Mouse (Mus musculus) heart, postnatal 0 days (tissue): ENCODE results near the gene Myo18b. TPM values are rescaled to one million over a fixed set of nuclear protein-coding genes. Genes with fewer than 3 reads are reported as not detected.
A peak's percentile ranks its signal among the peaks of the same experiment; 100 is the strongest.

Experiments
- ATAC-seq: fragments of 200-750 bp; cut with Nextera tagmentation; 2 replicates; pipeline ENCODE4 v1.8.0; 2017; ENCODE audit warnings: low read depth, moderate number of reproducible peaks, moderate library complexity; ENCODE audit not compliant: insufficient read depth
- DNase-seq: peaks from one replicate; pipeline ENCODE4 v3.0.0-alpha.2; 2016; ENCODE audit warnings: low spot score
- H3K27ac ChIP-seq: fragments of 300-500 bp; sonication (generic); 2 replicates; pipeline ENCODE4 v1.5.1; 2014; ENCODE audit warnings: low read depth, mild to moderate bottlenecking
- H3K27me3 ChIP-seq: fragments of 300-500 bp; sonication (generic); 2 replicates; pipeline ENCODE4 v1.6.1; 2014; ENCODE audit warnings: low read length, mixed read lengths; ENCODE audit not compliant: control insufficient read depth, insufficient read depth
- H3K36me3 ChIP-seq: fragments of 300-500 bp; sonication (generic); replicated peaks from 2 replicates; pipeline ENCODE4 v1.6.1; 2014; ENCODE audit warnings: low read length, mixed read lengths; ENCODE audit not compliant: control insufficient read depth, insufficient read depth
- H3K4me1 ChIP-seq: fragments of 300-500 bp; sonication (generic); 2 replicates; pipeline ENCODE4 v1.6.1; 2014; ENCODE audit warnings: antibody characterized with exemption; ENCODE audit not compliant: control insufficient read depth, insufficient read depth
- H3K4me2 ChIP-seq: fragments of 300-500 bp; sonication (generic); 2 replicates; pipeline ENCODE4 v1.6.1; 2014; ENCODE audit warnings: low read depth, mild to moderate bottlenecking, low read length, moderate library complexity
- H3K4me3 ChIP-seq: fragments of 300-500 bp; sonication (generic); 2 replicates; pipeline ENCODE4 v1.5.1; 2014; ENCODE audit warnings: low read depth, low read length
- H3K9ac ChIP-seq: fragments of 300-500 bp; sonication (generic); replicated peaks from 2 replicates; pipeline ENCODE4 v1.6.1; 2014; ENCODE audit warnings: low read depth, low read length, mixed read lengths
- H3K9me3 ChIP-seq: fragments of 300-500 bp; sonication (generic); replicated peaks from 2 replicates; pipeline ENCODE4 v1.6.1; 2016; ENCODE audit warnings: low read length; ENCODE audit not compliant: control insufficient read depth
- CTCF ChIP-seq: IDR thresholded peaks from 2 replicates; pipeline ENCODE4 v1.5.1; 2016; ENCODE audit warnings: antibody characterized with exemption, control low read depth, low read depth
- EP300 ChIP-seq: IDR thresholded peaks from 2 replicates; pipeline ENCODE4 v1.6.1; 2016; ENCODE audit warnings: antibody characterized with exemption, low read depth
- WGBS: fragments of 180-500 bp; shearing (Covaris S2); extraction: QIAGEN DNeasy Blood & Tissue Kit; methylation state at CpG from one replicate; pipeline ENCODE4 v1.1.7; 2014; 5-methylcytosine and 5-hydroxymethylcytosine counted together
- polyA plus RNA-seq: library from polyadenylated mRNA; unstranded; fragments of >200 nt; fragmentation: Nextera tagmentation; extraction: Ambion mirVana; gene quantifications from 2 replicates; pipeline ENCODE4 v1.2.1, GENCODE M21; 2015
- total RNA-seq: library from RNA; depleted of rRNA; stranded (reverse); fragments of >200 nt; gene quantifications from 2 replicates; pipeline ENCODE4 v1.2.3, GENCODE M21; 2014; ENCODE audit warnings: low replicate concordance

Myo18b gene
- total and polyA plus RNA-seq, 2 experiments from 2014 or later, result 26.5 to 110 TPM

DNA sequence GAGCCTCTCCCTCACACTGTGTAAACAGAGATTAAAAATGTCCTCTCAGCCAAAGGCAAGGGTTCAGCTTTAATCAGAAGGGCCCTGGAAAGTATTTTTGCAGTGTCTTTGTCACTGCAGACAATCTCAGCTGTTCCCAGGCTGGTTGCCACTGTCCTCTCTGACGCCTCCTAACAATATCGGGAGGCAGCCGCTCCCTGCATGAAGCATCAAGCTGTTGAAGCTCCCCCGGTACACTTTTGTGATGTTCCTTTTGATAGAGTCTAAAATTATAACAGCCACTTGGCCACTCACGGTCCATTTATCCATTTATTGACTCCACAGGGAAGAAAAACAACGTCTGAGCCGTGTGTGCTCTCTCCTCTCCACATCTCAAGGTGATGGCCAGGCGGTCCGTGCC is 153.0 kb downstream of the Myo18b start:
- ATAC-seq, result no peak
- Histone ChIP-seq H3K36me3 (peaks cover 34% of the 10 kb centered on the region), H3K4me1 (no peaks in the 10 kb centered on the region), H3K27me3 (no peaks in the 10 kb centered on the region), H3K27ac (no peak overlapping the region), H3K9ac (no peak overlapping the region), H3K4me2 (no peak overlapping the region), H3K4me3 (no peak overlapping the region), H3K9me3 (no peaks in the 10 kb centered on the region)
- TF ChIP-seq CTCF (no peak), EP300 (no peak)
- DNase-seq, result no peak
- WGBS, result 57% methylated on average over 9 of the region's 9 CpGs

DNA sequence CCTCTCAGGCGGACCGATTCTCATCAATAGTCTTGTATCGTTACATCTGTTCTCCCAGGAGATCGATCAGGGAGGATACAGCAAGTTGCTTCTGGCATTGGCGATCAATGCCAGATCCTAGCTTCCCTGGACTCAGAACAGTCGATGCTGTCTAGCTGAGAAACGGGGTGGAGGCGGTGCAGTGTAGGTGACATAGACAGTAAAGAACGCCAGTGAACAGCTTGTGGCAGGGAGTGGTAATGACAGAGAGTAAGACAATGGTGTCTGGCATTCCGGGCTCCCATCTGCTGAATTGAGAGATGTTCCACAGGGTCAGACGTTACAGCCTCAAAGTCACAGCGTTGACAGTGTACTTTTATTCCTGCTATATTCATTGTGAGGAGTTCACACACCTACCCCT is 155.5 kb downstream of the Myo18b start:
- Histone ChIP-seq H3K27ac (no peak overlapping the region), H3K36me3 (peaks cover 35% of the 10 kb centered on the region), H3K4me2 (no peak overlapping the region), H3K4me3 (no peak overlapping the region), H3K27me3 (no peaks in the 10 kb centered on the region), H3K9me3 (no peaks in the 10 kb centered on the region), H3K4me1 (no peaks in the 10 kb centered on the region), H3K9ac (no peak overlapping the region)
- TF ChIP-seq CTCF (no peak), EP300 (no peak)
- WGBS, result 82% methylated on average over 12 of the region's 12 CpGs
- no peak for DNase-seq
- ATAC-seq, result no peak

DNA sequence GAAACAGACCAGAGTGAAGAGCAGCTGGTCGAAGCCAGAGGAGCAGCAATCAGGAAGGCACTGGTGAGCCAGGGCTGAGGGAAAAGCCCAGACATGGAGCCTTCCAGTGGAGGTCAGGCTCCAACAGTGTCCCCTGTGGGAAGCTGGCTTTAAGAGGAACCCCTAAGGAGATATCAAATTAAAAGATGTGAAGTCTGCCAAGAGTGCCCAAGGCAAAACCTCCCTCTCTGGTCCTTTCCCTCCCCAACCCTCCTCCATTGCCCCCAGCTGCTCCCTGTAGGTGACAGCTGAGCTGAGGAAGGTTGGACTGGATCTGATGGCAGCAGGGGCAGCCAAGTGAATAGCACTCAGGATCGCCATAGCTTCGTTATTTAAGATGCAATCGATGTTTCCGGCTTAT is 161.1 kb downstream of the Myo18b start:
- Histone ChIP-seq H3K27ac (no peak overlapping the region), H3K4me2 (no peak overlapping the region), H3K27me3 (no peaks in the 10 kb centered on the region), H3K9ac (no peak overlapping the region), H3K4me3 (no peak overlapping the region), H3K9me3 (no peaks in the 10 kb centered on the region), H3K36me3 (peaks cover 31% of the 10 kb centered on the region), H3K4me1 (no peaks in the 10 kb centered on the region)
- no peak for TF ChIP-seq CTCF
- no peak for TF ChIP-seq EP300
- WGBS, result 77% methylated on average over 5 of the region's 5 CpGs
- no peak for ATAC-seq
- no peak for DNase-seq

DNA sequence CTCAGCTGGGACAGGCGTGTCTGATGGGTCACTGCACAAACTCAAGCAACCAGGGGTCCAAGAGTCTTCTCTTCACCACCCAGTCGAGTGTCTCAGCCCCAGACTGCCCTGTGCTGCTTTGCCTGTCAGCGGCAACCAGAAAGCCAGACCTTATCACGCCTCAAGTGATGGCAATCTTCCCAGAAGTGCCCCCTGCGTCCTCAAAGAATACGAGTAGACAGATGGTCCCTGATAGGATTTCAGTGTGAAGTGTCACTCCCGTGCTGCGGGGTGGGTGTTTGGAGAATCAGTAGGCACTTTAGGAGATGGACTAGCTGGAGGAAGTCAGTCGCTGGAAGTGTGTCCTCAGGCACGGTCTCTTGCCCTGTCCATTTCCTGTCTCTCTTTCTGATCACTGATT is 165.6 kb downstream of the Myo18b start:
- 22% methylated on average over 10 of the region's 10 CpGs for WGBS
- H3K4me2 ChIP-seq, result no peak overlapping the region
- H3K4me3 ChIP-seq, result no peak overlapping the region
- no peaks in the 10 kb centered on the region for H3K9me3 ChIP-seq
- no peaks in the 10 kb centered on the region for H3K4me1 ChIP-seq
- TF ChIP-seq EP300 (no peak), CTCF (no peak)
- H3K9ac ChIP-seq, result no peak overlapping the region
- ATAC-seq, result no peak
- H3K27ac ChIP-seq, result no peak overlapping the region
- no peaks in the 10 kb centered on the region for H3K27me3 ChIP-seq
- peaks cover 14% of the 10 kb centered on the region for H3K36me3 ChIP-seq
- no peak for DNase-seq

DNA sequence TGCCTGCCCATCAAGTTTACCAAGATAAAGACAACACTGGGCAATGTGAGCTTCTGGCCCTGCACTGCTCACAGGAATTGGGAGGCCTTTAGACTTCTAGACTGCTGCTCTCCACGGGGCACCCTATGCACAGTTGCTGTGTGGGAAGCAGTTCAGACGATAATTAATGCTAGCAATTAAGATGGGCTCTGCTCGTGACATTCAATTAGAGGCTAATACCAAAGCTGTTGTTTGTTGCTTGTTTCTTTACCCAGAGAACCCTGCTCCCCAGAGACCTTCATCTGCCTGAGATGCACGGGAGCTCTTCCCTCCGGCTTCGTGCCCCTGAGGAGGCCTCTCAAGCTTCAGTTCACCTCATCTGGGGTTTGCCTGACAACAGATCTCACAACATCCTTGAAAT is 167.7 kb downstream of the Myo18b start:
- no peak for DNase-seq
- no peak overlapping the region for H3K4me2 ChIP-seq
- peaks cover 15% of the 10 kb centered on the region for H3K36me3 ChIP-seq
- H3K27me3 ChIP-seq, result no peaks in the 10 kb centered on the region
- no peak overlapping the region for H3K9ac ChIP-seq
- no peak overlapping the region for H3K4me3 ChIP-seq
- TF ChIP-seq EP300, result no peak
- TF ChIP-seq CTCF, result no peak
- ATAC-seq, result no peak
- 88% methylated on average over 6 of the region's 6 CpGs for WGBS
- H3K9me3 ChIP-seq, result no peaks in the 10 kb centered on the region
- H3K27ac ChIP-seq, result no peak overlapping the region
- no peaks in the 10 kb centered on the region for H3K4me1 ChIP-seq

- ATAC-seq (0 out of 2 replicates have a peak, but pooled peaks have one; percentile 15), DNase-seq (peak; percentile 53)
- no peaks in the 10 kb centered on the region for H3K27me3 ChIP-seq
- no peaks in the 10 kb centered on the region for H3K9me3 ChIP-seq
- TF ChIP-seq EP300 (no peak), CTCF (no peak)
- H3K36me3 ChIP-seq, result peaks cover 32% of the 10 kb centered on the region
- no peak overlapping the region for H3K9ac ChIP-seq
- no peaks in the 10 kb centered on the region for H3K4me1 ChIP-seq
- H3K4me3 ChIP-seq, result no peak overlapping the region
- 42% methylated on average over 12 of the region's 12 CpGs for WGBS
- no peak overlapping the region for H3K4me2 ChIP-seq
- H3K27ac ChIP-seq, result no peak overlapping the region
Measured at GRCm38 (mm10) chr5:112718655-112719306, 177.4 kb downstream of the Myo18b start.
